Mouse (Mus musculus): ENCODE measurements at regions not wholly inside any gene's neighbourhood (a gene's known extent, or its start where the extent isn't known, plus 50 kb on each side); places are given as distances from the start of the nearest gene placed in this dataset.
"Not testable (repeated sequence)": the region's sequence is repeated elsewhere in the genome, so short reads cannot be mapped to it uniquely, and the experiment has no call there.

- not testable (repeated sequence) for H3K4me2 ChIP-seq; H3K9ac ChIP-seq (ENCODE audit: low read depth, low read length); ATAC-seq (replicated peaks; ENCODE audit: low FRiP score); H3K36me3 ChIP-seq (ENCODE audit: control insufficient read depth, insufficient read depth, low read length); H3K27me3 ChIP-seq (replicated peaks; ENCODE audit: control insufficient read depth, insufficient read depth, low read length); H3K4me3 ChIP-seq (ENCODE audit: low read depth, low read length); H3K27ac ChIP-seq (ENCODE audit: low read depth, low read length); DNase-seq (ENCODE audit: low spot score); H3K4me1 ChIP-seq (replicated peaks; ENCODE audit: control insufficient read depth, insufficient read depth, low read length); H3K9me3 ChIP-seq (ENCODE audit: control insufficient read depth, low read length)
- WGBS, result no CpG with 5 or more reads among the region's 4 CpGs
These were observed 77.8 kb downstream of the BC107364 start for GRCm38 (mm10) chr3:96374343-96374624.

- no CpG with 5 or more reads among the region's 43 CpGs for WGBS
These were observed 78.3 kb downstream of the BC107364 start for GRCm38 (mm10) chr3:96373600-96374342.

GRCm38 (mm10) chr3:96362581-96362980, 68.8 kb upstream of the Fcgr1 start:
- not testable (repeated sequence) for H3K4me3 ChIP-seq (ENCODE audit: low read depth, low read length); H3K27ac ChIP-seq (ENCODE audit: low read depth, low read length); H3K4me1 ChIP-seq (replicated peaks; ENCODE audit: control insufficient read depth, insufficient read depth, low read length); ATAC-seq (replicated peaks; ENCODE audit: low FRiP score); H3K36me3 ChIP-seq (ENCODE audit: control insufficient read depth, insufficient read depth, low read length); H3K9ac ChIP-seq (ENCODE audit: low read depth, low read length); H3K9me3 ChIP-seq (ENCODE audit: control insufficient read depth, low read length); H3K4me2 ChIP-seq; H3K27me3 ChIP-seq (replicated peaks; ENCODE audit: control insufficient read depth, insufficient read depth, low read length)
- peak; percentile 29 for DNase-seq (ENCODE audit: low spot score)
- 36% methylated on average over 10 of the region's 10 CpGs for WGBS

More at GRCm38 (mm10) chr3:96373600-96374342, 78.3 kb downstream of the BC107364 start:
- not testable (repeated sequence) for H3K4me2 ChIP-seq; H3K9me3 ChIP-seq (ENCODE audit: control insufficient read depth, low read length); H3K36me3 ChIP-seq (ENCODE audit: control insufficient read depth, insufficient read depth, low read length); H3K9ac ChIP-seq (ENCODE audit: low read depth, low read length); H3K27me3 ChIP-seq (replicated peaks; ENCODE audit: control insufficient read depth, insufficient read depth, low read length); H3K27ac ChIP-seq (ENCODE audit: low read depth, low read length); H3K4me3 ChIP-seq (ENCODE audit: low read depth, low read length); H3K4me1 ChIP-seq (replicated peaks; ENCODE audit: control insufficient read depth, insufficient read depth, low read length); DNase-seq (ENCODE audit: low spot score)
- peak; percentile 92 for ATAC-seq (replicated peaks; ENCODE audit: low FRiP score)

- ATAC-seq (replicated peaks; ENCODE audit: low FRiP score) (no peak), DNase-seq (ENCODE audit: low spot score) (no peak)
- no peak overlapping the region for H3K4me2 ChIP-seq
- no peaks in the 10 kb centered on the region for H3K36me3 ChIP-seq (ENCODE audit: control insufficient read depth, insufficient read depth, low read length)
- no peaks in the 10 kb centered on the region for H3K9me3 ChIP-seq (ENCODE audit: control insufficient read depth, low read length)
- no peak overlapping the region for H3K27ac ChIP-seq (ENCODE audit: low read depth, low read length)
- no peaks in the 10 kb centered on the region for H3K4me1 ChIP-seq (replicated peaks; ENCODE audit: control insufficient read depth, insufficient read depth, low read length)
- H3K27me3 ChIP-seq (replicated peaks; ENCODE audit: control insufficient read depth, insufficient read depth, low read length), result peaks cover 6% of the 10 kb centered on the region
- no peak overlapping the region for H3K9ac ChIP-seq (ENCODE audit: low read depth, low read length)
- WGBS, result 48% methylated on average over 2 of the region's 3 CpGs
- H3K4me3 ChIP-seq (ENCODE audit: low read depth, low read length), result no peak overlapping the region
These were observed 67.0 kb upstream of the Fcgr1 start for GRCm38 (mm10) chr3:96360816-96361215.

- WGBS, result 6% methylated on average over 2 of the region's 21 CpGs
- not testable (repeated sequence) for H3K4me2 ChIP-seq; H3K27ac ChIP-seq (ENCODE audit: low read depth, low read length); H3K27me3 ChIP-seq (replicated peaks; ENCODE audit: control insufficient read depth, insufficient read depth, low read length); H3K9me3 ChIP-seq (ENCODE audit: control insufficient read depth, low read length); DNase-seq (ENCODE audit: low spot score); H3K4me3 ChIP-seq (ENCODE audit: low read depth, low read length); H3K36me3 ChIP-seq (ENCODE audit: control insufficient read depth, insufficient read depth, low read length); H3K4me1 ChIP-seq (replicated peaks; ENCODE audit: control insufficient read depth, insufficient read depth, low read length); H3K9ac ChIP-seq (ENCODE audit: low read depth, low read length)
- ATAC-seq (replicated peaks; ENCODE audit: low FRiP score), result peak; percentile 84
These were observed 66.4 kb upstream of the Fcgr1 start for GRCm38 (mm10) chr3:96360214-96360536.

GRCm38 (mm10) chr3:96359507-96360213, 65.9 kb upstream of the Fcgr1 start:
- H3K27me3 ChIP-seq (replicated peaks; ENCODE audit: control insufficient read depth, insufficient read depth, low read length); H3K4me3 ChIP-seq (ENCODE audit: low read depth, low read length); H3K9ac ChIP-seq (ENCODE audit: low read depth, low read length); H3K9me3 ChIP-seq (ENCODE audit: control insufficient read depth, low read length); DNase-seq (ENCODE audit: low spot score); H3K36me3 ChIP-seq (ENCODE audit: control insufficient read depth, insufficient read depth, low read length); H3K4me2 ChIP-seq; H3K27ac ChIP-seq (ENCODE audit: low read depth, low read length); H3K4me1 ChIP-seq (replicated peaks; ENCODE audit: control insufficient read depth, insufficient read depth, low read length): not testable (repeated sequence)
- WGBS, result no CpG with 5 or more reads among the region's 26 CpGs
- ATAC-seq (replicated peaks; ENCODE audit: low FRiP score), result peak; percentile 90

- not testable (repeated sequence) for H3K4me2 ChIP-seq; H3K4me1 ChIP-seq (replicated peaks; ENCODE audit: control insufficient read depth, insufficient read depth, low read length); DNase-seq (ENCODE audit: low spot score); H3K4me3 ChIP-seq (ENCODE audit: low read depth, low read length); H3K9me3 ChIP-seq (ENCODE audit: control insufficient read depth, low read length); H3K9ac ChIP-seq (ENCODE audit: low read depth, low read length); H3K27me3 ChIP-seq (replicated peaks; ENCODE audit: control insufficient read depth, insufficient read depth, low read length); H3K36me3 ChIP-seq (ENCODE audit: control insufficient read depth, insufficient read depth, low read length); H3K27ac ChIP-seq (ENCODE audit: low read depth, low read length); ATAC-seq (replicated peaks; ENCODE audit: low FRiP score)
- WGBS, result no CpG with 5 or more reads among the region's 6 CpGs
These were observed 57.9 kb upstream of the Fcgr1 start for GRCm38 (mm10) chr3:96351623-96352022.

- not testable (repeated sequence) for H3K9me3 ChIP-seq (ENCODE audit: control insufficient read depth, low read length); H3K4me2 ChIP-seq; H3K9ac ChIP-seq (ENCODE audit: low read depth, low read length); H3K4me3 ChIP-seq (ENCODE audit: low read depth, low read length); H3K27ac ChIP-seq (ENCODE audit: low read depth, low read length); H3K36me3 ChIP-seq (ENCODE audit: control insufficient read depth, insufficient read depth, low read length); H3K4me1 ChIP-seq (replicated peaks; ENCODE audit: control insufficient read depth, insufficient read depth, low read length); H3K27me3 ChIP-seq (replicated peaks; ENCODE audit: control insufficient read depth, insufficient read depth, low read length); DNase-seq (ENCODE audit: low spot score)
- ATAC-seq (replicated peaks; ENCODE audit: low FRiP score), result peak; percentile 57; the same call in 1 of the 2 replicates
- no CpG with 5 or more reads among the region's 13 CpGs for WGBS
These were observed 57.2 kb upstream of the Fcgr1 start for GRCm38 (mm10) chr3:96350985-96351384.

GRCm38 (mm10) chr3:96346543-96346942, 52.8 kb upstream of the Fcgr1 start:
- not testable (repeated sequence) for H3K4me2 ChIP-seq; DNase-seq (ENCODE audit: low spot score); H3K9me3 ChIP-seq (ENCODE audit: control insufficient read depth, low read length); H3K9ac ChIP-seq (ENCODE audit: low read depth, low read length); H3K36me3 ChIP-seq (ENCODE audit: control insufficient read depth, insufficient read depth, low read length); H3K4me1 ChIP-seq (replicated peaks; ENCODE audit: control insufficient read depth, insufficient read depth, low read length); H3K4me3 ChIP-seq (ENCODE audit: low read depth, low read length); H3K27ac ChIP-seq (ENCODE audit: low read depth, low read length)
- WGBS, result no CpG with 5 or more reads among the region's 17 CpGs
- ATAC-seq (replicated peaks; ENCODE audit: low FRiP score), result peak; percentile 76
- H3K27me3 ChIP-seq (replicated peaks; ENCODE audit: control insufficient read depth, insufficient read depth, low read length), result peaks cover 20% of the 10 kb centered on the region
